Comparison of ENCODE assay signal across 7 mouse cellular contexts in genomic region chr7:19714836-19715235, GRCm38 (mm10). TPM values are rescaled to one million over a fixed set of nuclear protein-coding genes. Genes with fewer than 3 reads are reported as not detected.
DNase-seq lines count a peak whose midpoint lies in the region; ATAC-seq and TF ChIP-seq lines count a peak whose summit lies in the region.

No protein-coding gene starts in this region.

- H3K4me3 ChIP-seq in lung, adult 2 months (replicated peaks; ENCODE audit: extremely low read depth, low read depth, low read length) = peak overlapping the region; percentile 90
- H3K4me3 ChIP-seq in embryonic facial prominence, embryonic 14.5 days (ENCODE audit: low read depth, low read length) = peak overlapping the region; percentile 87
- peak overlapping the region; percentile 99 for H3K4me3 ChIP-seq in intestine, embryonic 14.5 days (ENCODE audit: low read depth, low read length)
- H3K4me3 ChIP-seq in neural tube, embryonic 12.5 days = peak overlapping the region; percentile 96

- no peaks in the 10 kb centered on the region for H3K9me3 ChIP-seq in embryonic facial prominence, embryonic 14.5 days (ENCODE audit: control insufficient read depth, low read length)
- no peaks in the 10 kb centered on the region for H3K9me3 ChIP-seq in intestine, embryonic 14.5 days (ENCODE audit: control insufficient read depth, low read length)
- no peaks in the 10 kb centered on the region for H3K9me3 ChIP-seq in neural tube, embryonic 12.5 days

- TF ChIP-seq POLR2A in lung, adult 2 months (IDR thresholded peaks at IDR 0.05; ENCODE audit: borderline replicate concordance, extremely low read depth, low read depth, low read length) = no peak

- peaks cover 3% of the 10 kb centered on the region; the same call in 1 of the 2 replicates for H3K4me1 ChIP-seq in lung, adult 2 months (ENCODE audit: control insufficient read depth, insufficient read depth, low read length)
- H3K4me1 ChIP-seq in embryonic facial prominence, embryonic 14.5 days (ENCODE audit: control insufficient read depth, insufficient read depth, low read length) = 0 out of 2 replicates have a peak, but pooled peaks cover 4% of the 10 kb centered on the region
- peaks cover 17% of the 10 kb centered on the region for H3K4me1 ChIP-seq in intestine, embryonic 14.5 days (replicated peaks; ENCODE audit: control insufficient read depth, insufficient read depth, low read length)
- H3K4me1 ChIP-seq in neural tube, embryonic 12.5 days = peaks cover 17% of the 10 kb centered on the region

- peak overlapping the region; percentile 97 for H3K9ac ChIP-seq in embryonic facial prominence, embryonic 14.5 days (ENCODE audit: low read depth, low read length)
- H3K9ac ChIP-seq in intestine, embryonic 14.5 days (ENCODE audit: low read length) = peak overlapping the region; percentile 93
- H3K9ac ChIP-seq in neural tube, embryonic 12.5 days = peak overlapping the region; percentile 93

- H3K27ac ChIP-seq in embryonic facial prominence, embryonic 14.5 days (replicated peaks; ENCODE audit: low read depth, low read length) = peak overlapping the region; percentile 75
- peak overlapping the region; percentile 76 for H3K27ac ChIP-seq in intestine, embryonic 14.5 days (ENCODE audit: low read depth)
- peak overlapping the region; percentile 27; the same call in 1 of the 2 replicates for H3K27ac ChIP-seq in neural tube, embryonic 12.5 days

- no peak for ATAC-seq in embryonic facial prominence, embryonic 14.5 days (ENCODE audit: low read depth)
- no peak; the same call in 1 of the 2 replicates for ATAC-seq in intestine, embryonic 14.5 days (replicated peaks; ENCODE audit: low FRiP score, low TSS enrichment, low read depth)
- ATAC-seq in neural tube, embryonic 12.5 days (ENCODE audit: low FRiP score, low read depth) = no peak

- H3K27me3 ChIP-seq in embryonic facial prominence, embryonic 14.5 days (replicated peaks; ENCODE audit: control insufficient read depth, insufficient read depth, low read length) = no peaks in the 10 kb centered on the region
- no peaks in the 10 kb centered on the region for H3K27me3 ChIP-seq in intestine, embryonic 14.5 days (replicated peaks; ENCODE audit: control insufficient read depth, insufficient read depth, low read length)
- H3K27me3 ChIP-seq in neural tube, embryonic 12.5 days (replicated peaks) = no peaks in the 10 kb centered on the region

- WGBS in lung, adult 2 months = under 1% methylated on average over 37 of the region's 39 CpGs
- WGBS in embryonic facial prominence, embryonic 14.5 days = under 1% methylated on average over 34 of the region's 39 CpGs
- WGBS in intestine, embryonic 14.5 days = under 1% methylated on average over 39 of the region's 39 CpGs
- under 1% methylated on average over 37 of the region's 39 CpGs for WGBS in neural tube, embryonic 12.5 days

- H3K4me2 ChIP-seq in embryonic facial prominence, embryonic 14.5 days (ENCODE audit: low read depth, low read length) = peak overlapping the region; percentile 90
- H3K4me2 ChIP-seq in intestine, embryonic 14.5 days (ENCODE audit: low read length) = peak overlapping the region; percentile 90
- H3K4me2 ChIP-seq in neural tube, embryonic 12.5 days (replicated peaks) = peak overlapping the region; percentile 94

- DNase-seq in lung, adult 2 months = no peak
- DNase-seq in lung, postnatal 10 days = no peak
- DNase-seq in embryonic facial prominence, embryonic 14.5 days (ENCODE audit: low spot score) = no peak
- DNase-seq in intestine, embryonic 14.5 days (ENCODE audit: low spot score) = no peak
- DNase-seq in layer of hippocampus, adult 11-12 months (ENCODE audit: low spot score) = no peak
- DNase-seq in Muller cell, postnatal 12 days (ENCODE audit: inconsistent ontology term) = no peak

- TF ChIP-seq CTCF in lung, adult 2 months (IDR thresholded peaks at IDR 0.05; ENCODE audit: insufficient read depth, low read length) = no peak

- H3K36me3 ChIP-seq in embryonic facial prominence, embryonic 14.5 days (ENCODE audit: control insufficient read depth, insufficient read depth, low read length) = peaks cover 52% of the 10 kb centered on the region
- peaks cover 58% of the 10 kb centered on the region for H3K36me3 ChIP-seq in intestine, embryonic 14.5 days (ENCODE audit: control insufficient read depth, insufficient read depth, low read length)
- H3K36me3 ChIP-seq in neural tube, embryonic 12.5 days = peaks cover 34% of the 10 kb centered on the region

RNA-seq across cellular contexts. Expression of gene Tomm40, which starts 0.4 kb away (rescaled TPM):
- 46.0 and 51.3 TPM in 2 replicates for polyA plus RNA-seq in lung, adult 2 months (2012; rRNA removed)
- 114 and 125 TPM in 2 replicates for polyA plus RNA-seq in embryonic facial prominence, embryonic 14.5 days (2014; fragmentation: Nextera tagmentation; extraction: Ambion mirVana)
- 143 and 174 TPM in 2 replicates for polyA plus RNA-seq in intestine, embryonic 14.5 days (2014; fragmentation: Nextera tagmentation; extraction: Ambion mirVana)
- 159 and 165 TPM in 2 replicates for polyA plus RNA-seq in neural tube, embryonic 12.5 days (2016; fragmentation: Nextera tagmentation; extraction: Ambion mirVana)

RNA-seq across cellular contexts. Expression of gene Apoe, which starts 15.8 kb away (rescaled TPM):
- polyA plus RNA-seq in lung, adult 2 months (2012; rRNA removed) = 815 and 1,134 TPM in 2 replicates
- 482 and 510 TPM in 2 replicates for polyA plus RNA-seq in embryonic facial prominence, embryonic 14.5 days (2014; fragmentation: Nextera tagmentation; extraction: Ambion mirVana)
- 227 and 233 TPM in 2 replicates for polyA plus RNA-seq in intestine, embryonic 14.5 days (2014; fragmentation: Nextera tagmentation; extraction: Ambion mirVana)
- polyA plus RNA-seq in neural tube, embryonic 12.5 days (2016; fragmentation: Nextera tagmentation; extraction: Ambion mirVana) = 204 and 207 TPM in 2 replicates

RNA-seq across cellular contexts. Expression of gene Apoc1, which starts 22.4 kb away (rescaled TPM):
- polyA plus RNA-seq in lung, adult 2 months (2012; rRNA removed) = 25.9 and 29.2 TPM in 2 replicates
- polyA plus RNA-seq in embryonic facial prominence, embryonic 14.5 days (2014; fragmentation: Nextera tagmentation; extraction: Ambion mirVana) = 16.1 and 19.0 TPM in 2 replicates
- polyA plus RNA-seq in intestine, embryonic 14.5 days (2014; fragmentation: Nextera tagmentation; extraction: Ambion mirVana) = 8.3 and 9.1 TPM in 2 replicates
- polyA plus RNA-seq in neural tube, embryonic 12.5 days (2016; fragmentation: Nextera tagmentation; extraction: Ambion mirVana) = 4.9 and 7.2 TPM in 2 replicates

RNA-seq across cellular contexts. Expression of gene Apoc4, which starts 33.6 kb away (rescaled TPM):
- polyA plus RNA-seq in lung, adult 2 months (2012; rRNA removed) = 1.1 and 1.4 TPM in 2 replicates
- not detected in 2 replicates for polyA plus RNA-seq in embryonic facial prominence, embryonic 14.5 days (2014; fragmentation: Nextera tagmentation; extraction: Ambion mirVana)
- 0.17 TPM in 1 of 2 replicates, not detected in the other for polyA plus RNA-seq in intestine, embryonic 14.5 days (2014; fragmentation: Nextera tagmentation; extraction: Ambion mirVana)
- polyA plus RNA-seq in neural tube, embryonic 12.5 days (2016; fragmentation: Nextera tagmentation; extraction: Ambion mirVana) = not detected in 2 replicates

RNA-seq across cellular contexts. Expression of gene Gm44805, which starts 33.6 kb away (rescaled TPM):
- polyA plus RNA-seq in lung, adult 2 months (2012; rRNA removed) = not detected in 2 replicates
- polyA plus RNA-seq in embryonic facial prominence, embryonic 14.5 days (2014; fragmentation: Nextera tagmentation; extraction: Ambion mirVana) = not detected in 2 replicates
- not detected in 2 replicates for polyA plus RNA-seq in intestine, embryonic 14.5 days (2014; fragmentation: Nextera tagmentation; extraction: Ambion mirVana)
- not detected in 2 replicates for polyA plus RNA-seq in neural tube, embryonic 12.5 days (2016; fragmentation: Nextera tagmentation; extraction: Ambion mirVana)
